Mouse (Mus musculus): ENCODE results near the gene Slc25a34. TPM values are rescaled to one million over a fixed set of nuclear protein-coding genes. Genes with fewer than 3 reads are reported as not detected.

Gene Slc25a34
- polyA plus RNA-seq, 1 experiment, result 0.12 TPM

DNA sequence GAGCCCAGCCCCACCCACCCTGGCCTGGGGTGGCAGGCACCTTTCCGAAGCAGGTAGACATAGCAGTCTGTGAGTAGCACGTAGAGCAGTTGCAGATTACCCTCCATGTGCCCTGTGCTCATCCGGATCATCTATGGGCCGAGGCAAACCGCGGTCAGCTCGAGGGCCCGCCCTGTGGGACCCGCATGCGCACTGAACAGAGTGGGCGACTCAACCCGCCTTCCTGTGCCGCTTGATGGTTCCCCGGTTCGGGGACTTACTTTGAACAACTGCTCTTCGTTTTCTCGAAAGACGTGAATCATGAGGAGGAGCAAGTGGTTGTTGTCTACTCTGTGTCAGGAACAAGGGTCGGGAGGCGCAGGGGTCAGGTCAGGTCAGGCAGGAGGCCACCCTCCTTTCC lies 7.6 kb upstream of the Slc25a34 start:
- H3K79me2 ChIP-seq (ENCODE audit: control insufficient read depth, insufficient read depth), result no peaks in the 10 kb centered on the region
- H3K4me2 ChIP-seq (ENCODE audit: low read depth), result no peak overlapping the region
- TF ChIP-seq MYOG (IDR thresholded peaks at IDR 0.05; ENCODE audit: control insufficient read depth in 1 of 3, insufficient read depth in 1 of 3, insufficient read length in 2 of 3, low read depth in 2 of 3) (no peak), CEBPB (IDR thresholded peaks at IDR 0.05; ENCODE audit: insufficient read depth, poor library complexity, severe bottlenecking) (no peak), SRF (IDR thresholded peaks at IDR 0.05; ENCODE audit: control insufficient read depth, insufficient read length, low read depth) (no peak), TCF12 (IDR thresholded peaks at IDR 0.05; ENCODE audit: insufficient read depth, poor library complexity, severe bottlenecking) (no peak), POLR2AphosphoS2 (IDR thresholded peaks at IDR 0.05; ENCODE audit: insufficient read length, low read depth) (no peak), TCF3 (IDR thresholded peaks at IDR 0.05; ENCODE audit: insufficient read length, low read depth) (no peak), E2F4 (IDR thresholded peaks at IDR 0.05; ENCODE audit: insufficient read depth) (no peak), MAX (IDR thresholded peaks at IDR 0.05; ENCODE audit: low read depth) (no peak), POLR2A (IDR thresholded peaks at IDR 0.05; ENCODE audit: insufficient read length, low read depth) (no peak), USF1 (IDR thresholded peaks at IDR 0.05; ENCODE audit: low read depth) (no peak), MYOD1 (IDR thresholded peaks at IDR 0.05; ENCODE audit: control insufficient read depth in 1 of 3, insufficient read length in 2 of 3, low read depth in 2 of 3) (no peak), REST (IDR thresholded peaks at IDR 0.05; ENCODE audit: insufficient read depth, insufficient read length) (no peak)
- no peak overlapping the region for H3K4me3 ChIP-seq
- no peak overlapping the region for H3ac ChIP-seq (ENCODE audit: control insufficient read depth, insufficient read length)
- no peaks in the 10 kb centered on the region for H3K36me3 ChIP-seq (ENCODE audit: control insufficient read depth, insufficient read depth)
- H3K27me3 ChIP-seq (ENCODE audit: control insufficient read depth, insufficient read depth, insufficient read length), result no peaks in the 10 kb centered on the region

DNA sequence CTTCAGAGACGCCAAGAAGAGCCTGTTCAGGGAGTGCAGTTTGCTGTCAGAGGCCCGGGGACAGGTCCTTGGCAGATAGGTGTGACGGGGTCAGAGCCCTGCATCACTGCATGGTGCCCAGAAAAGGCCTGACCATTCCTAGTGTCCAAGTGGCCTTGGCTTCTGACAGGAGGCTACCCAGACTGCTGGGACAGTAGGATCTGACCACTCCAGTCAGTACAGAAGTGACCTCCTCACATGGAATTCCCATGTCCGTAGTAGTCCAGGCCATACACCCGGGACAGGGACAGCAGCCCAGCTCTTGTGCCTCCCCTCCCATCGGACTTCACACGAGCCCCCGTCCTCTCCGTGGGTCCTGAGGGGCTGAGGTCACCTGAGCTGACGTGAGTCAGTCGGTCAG lies 6.4 kb upstream of the Slc25a34 start:
- H3K4me3 ChIP-seq, result no peak overlapping the region
- H3K36me3 ChIP-seq (ENCODE audit: control insufficient read depth, insufficient read depth), result no peaks in the 10 kb centered on the region
- no peaks in the 10 kb centered on the region for H3K79me2 ChIP-seq (ENCODE audit: control insufficient read depth, insufficient read depth)
- no peaks in the 10 kb centered on the region for H3K27me3 ChIP-seq (ENCODE audit: control insufficient read depth, insufficient read depth, insufficient read length)
- H3K4me2 ChIP-seq (ENCODE audit: low read depth), result no peak overlapping the region
- TF ChIP-seq E2F4 (IDR thresholded peaks at IDR 0.05; ENCODE audit: insufficient read depth) (no peak), TCF3 (IDR thresholded peaks at IDR 0.05; ENCODE audit: insufficient read length, low read depth) (no peak), MYOG (IDR thresholded peaks at IDR 0.05; ENCODE audit: control insufficient read depth in 1 of 3, insufficient read depth in 1 of 3, insufficient read length in 2 of 3, low read depth in 2 of 3) (no peak), MAX (IDR thresholded peaks at IDR 0.05; ENCODE audit: low read depth) (no peak), TCF12 (IDR thresholded peaks at IDR 0.05; ENCODE audit: insufficient read depth, poor library complexity, severe bottlenecking) (no peak), MYOD1 (IDR thresholded peaks at IDR 0.05; ENCODE audit: control insufficient read depth in 1 of 3, insufficient read length in 2 of 3, low read depth in 2 of 3) (no peak), REST (IDR thresholded peaks at IDR 0.05; ENCODE audit: insufficient read depth, insufficient read length) (no peak)
- H3ac ChIP-seq (ENCODE audit: control insufficient read depth, insufficient read length), result no peak overlapping the region

DNA sequence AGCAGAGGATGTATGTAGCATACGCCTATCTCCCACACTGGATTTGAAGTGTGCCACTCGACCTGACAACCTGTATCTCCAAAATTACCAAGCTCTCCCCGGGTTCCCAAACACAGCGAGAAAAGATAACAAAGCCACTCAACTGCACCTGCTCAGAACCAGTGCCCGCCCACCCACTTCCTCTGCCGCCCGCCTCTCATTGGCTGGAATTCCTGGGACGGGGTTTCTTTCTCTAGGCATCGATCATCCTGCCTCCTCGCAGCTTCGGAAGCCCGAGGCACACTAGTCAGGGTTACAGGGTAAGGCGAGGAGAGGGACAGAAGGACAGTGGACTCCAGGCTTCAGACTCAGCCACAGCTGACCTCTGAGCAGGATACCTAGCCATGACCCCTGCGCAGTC lies 5.0 kb upstream of the Slc25a34 start:
- TF ChIP-seq POLR2A (IDR thresholded peaks at IDR 0.05; ENCODE audit: insufficient read length, low read depth), result no peak
- TF ChIP-seq TCF3 (IDR thresholded peaks at IDR 0.05; ENCODE audit: insufficient read length, low read depth), result no peak
- no peak for TF ChIP-seq TCF12 (IDR thresholded peaks at IDR 0.05; ENCODE audit: insufficient read depth, poor library complexity, severe bottlenecking)
- no peak for TF ChIP-seq CEBPB (IDR thresholded peaks at IDR 0.05; ENCODE audit: insufficient read depth, poor library complexity, severe bottlenecking)
- no peak for TF ChIP-seq POLR2AphosphoS2 (IDR thresholded peaks at IDR 0.05; ENCODE audit: insufficient read length, low read depth)
- Histone ChIP-seq H3K36me3 (ENCODE audit: control insufficient read depth, insufficient read depth) (no peaks in the 10 kb centered on the region), H3K79me2 (ENCODE audit: control insufficient read depth, insufficient read depth) (no peaks in the 10 kb centered on the region), H3K27me3 (ENCODE audit: control insufficient read depth, insufficient read depth, insufficient read length) (no peaks in the 10 kb centered on the region), H3ac (ENCODE audit: control insufficient read depth, insufficient read length) (no peak overlapping the region), H3K4me3 (no peak overlapping the region), H3K4me2 (ENCODE audit: low read depth) (no peak overlapping the region)

DNA sequence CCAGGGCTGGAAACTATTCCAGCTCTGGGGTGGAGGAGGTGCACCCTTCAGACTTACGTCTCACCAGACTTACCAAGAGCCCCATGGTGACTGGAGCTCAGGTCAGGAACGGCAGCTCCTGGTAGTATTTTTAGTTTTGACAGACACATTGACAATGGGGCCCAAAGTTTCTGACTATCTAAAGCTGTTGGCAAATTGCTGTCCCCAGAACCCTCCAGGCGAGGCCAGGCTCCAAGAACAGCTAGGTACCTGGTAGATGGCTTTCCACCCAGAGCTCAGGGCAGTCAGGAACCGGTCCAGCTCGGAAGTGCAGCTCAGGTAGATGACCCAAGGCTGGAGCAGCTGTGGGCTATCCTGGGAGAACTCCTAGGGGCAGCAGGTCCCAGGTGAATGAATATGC lies 3.9 kb upstream of the Slc25a34 start:
- TF ChIP-seq CEBPB (IDR thresholded peaks at IDR 0.05; ENCODE audit: insufficient read depth, poor library complexity, severe bottlenecking) (no peak), TCF12 (IDR thresholded peaks at IDR 0.05; ENCODE audit: insufficient read depth, poor library complexity, severe bottlenecking) (no peak), MYOD1 (IDR thresholded peaks at IDR 0.05; ENCODE audit: control insufficient read depth in 1 of 3, insufficient read length in 2 of 3, low read depth in 2 of 3) (no peak), REST (IDR thresholded peaks at IDR 0.05; ENCODE audit: insufficient read depth, insufficient read length) (no peak), POLR2A (IDR thresholded peaks at IDR 0.05; ENCODE audit: insufficient read length, low read depth) (no peak), MAX (IDR thresholded peaks at IDR 0.05; ENCODE audit: low read depth) (no peak), POLR2AphosphoS2 (IDR thresholded peaks at IDR 0.05; ENCODE audit: insufficient read length, low read depth) (no peak), TCF3 (IDR thresholded peaks at IDR 0.05; ENCODE audit: insufficient read length, low read depth) (no peak), MYOG (IDR thresholded peaks at IDR 0.05; ENCODE audit: control insufficient read depth in 1 of 3, insufficient read depth in 1 of 3, insufficient read length in 2 of 3, low read depth in 2 of 3) (no peak), USF1 (IDR thresholded peaks at IDR 0.05; ENCODE audit: low read depth) (no peak), SRF (IDR thresholded peaks at IDR 0.05; ENCODE audit: control insufficient read depth, insufficient read length, low read depth) (no peak), E2F4 (IDR thresholded peaks at IDR 0.05; ENCODE audit: insufficient read depth) (no peak)
- H3K4me3 ChIP-seq, result no peak overlapping the region
- H3ac ChIP-seq (ENCODE audit: control insufficient read depth, insufficient read length), result no peak overlapping the region
- no peak overlapping the region for H3K4me2 ChIP-seq (ENCODE audit: low read depth)
- H3K79me2 ChIP-seq (ENCODE audit: control insufficient read depth, insufficient read depth), result no peaks in the 10 kb centered on the region
- no peaks in the 10 kb centered on the region for H3K27me3 ChIP-seq (ENCODE audit: control insufficient read depth, insufficient read depth, insufficient read length)
- H3K36me3 ChIP-seq (ENCODE audit: control insufficient read depth, insufficient read depth), result no peaks in the 10 kb centered on the region

DNA sequence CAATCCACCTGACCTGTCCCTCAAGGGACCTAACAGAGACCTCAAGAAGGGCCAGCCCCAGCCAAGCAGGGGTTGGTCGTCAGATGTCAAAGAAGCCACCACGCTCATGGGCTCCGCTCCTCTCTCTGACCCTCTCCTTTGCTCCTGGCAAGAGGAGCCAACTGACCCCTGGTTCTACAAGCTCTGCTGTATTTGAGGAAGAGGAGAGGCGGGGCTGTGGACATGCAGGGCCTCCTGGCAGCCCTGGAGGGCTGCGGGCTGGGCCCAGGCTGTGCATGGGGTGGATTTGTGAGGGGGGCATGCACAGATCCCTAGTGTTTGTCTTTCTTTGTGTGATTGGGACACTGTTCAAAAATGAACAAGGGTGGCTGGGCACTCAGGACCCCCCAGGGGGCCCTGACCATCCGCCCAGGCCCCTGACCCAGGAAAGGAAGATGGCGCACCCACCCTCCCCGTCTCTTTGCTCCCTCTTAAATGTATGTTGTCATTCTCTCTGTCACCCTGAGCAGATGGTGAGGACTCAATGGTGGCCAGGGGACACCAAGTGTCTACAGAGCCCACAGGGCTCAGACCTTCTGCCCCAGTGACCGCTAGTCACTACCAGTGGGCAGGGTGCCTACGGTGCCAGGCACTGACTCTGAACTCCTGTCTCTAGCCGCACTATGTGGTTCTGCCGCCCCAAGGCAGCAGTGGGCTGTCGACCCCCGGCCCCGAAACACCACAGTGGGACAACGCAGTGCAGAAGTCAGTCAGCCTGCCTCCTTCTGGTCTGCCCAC lies 2.3 kb upstream of the Slc25a34 start:
- Histone ChIP-seq H3K4me2 (ENCODE audit: low read depth) (no peak overlapping the region), H3K79me2 (ENCODE audit: control insufficient read depth, insufficient read depth) (no peaks in the 10 kb centered on the region), H3K27me3 (ENCODE audit: control insufficient read depth, insufficient read depth, insufficient read length) (no peaks in the 10 kb centered on the region), H3K4me3 (no peak overlapping the region), H3K36me3 (ENCODE audit: control insufficient read depth, insufficient read depth) (no peaks in the 10 kb centered on the region), H3ac (ENCODE audit: control insufficient read depth, insufficient read length) (no peak overlapping the region)
- no peak for TF ChIP-seq REST (IDR thresholded peaks at IDR 0.05; ENCODE audit: insufficient read depth, insufficient read length)
- no peak for TF ChIP-seq USF1 (IDR thresholded peaks at IDR 0.05; ENCODE audit: low read depth)
- TF ChIP-seq TCF12 (IDR thresholded peaks at IDR 0.05; ENCODE audit: insufficient read depth, poor library complexity, severe bottlenecking), result no peak
- TF ChIP-seq E2F4 (IDR thresholded peaks at IDR 0.05; ENCODE audit: insufficient read depth), result no peak
- no peak for TF ChIP-seq POLR2AphosphoS2 (IDR thresholded peaks at IDR 0.05; ENCODE audit: insufficient read length, low read depth)
- no peak for TF ChIP-seq MYOG (IDR thresholded peaks at IDR 0.05; ENCODE audit: control insufficient read depth in 1 of 3, insufficient read depth in 1 of 3, insufficient read length in 2 of 3, low read depth in 2 of 3)
- no peak for TF ChIP-seq MYOD1 (IDR thresholded peaks at IDR 0.05; ENCODE audit: control insufficient read depth in 1 of 3, insufficient read length in 2 of 3, low read depth in 2 of 3)
- TF ChIP-seq MAX (IDR thresholded peaks at IDR 0.05; ENCODE audit: low read depth), result no peak
- TF ChIP-seq CEBPB (IDR thresholded peaks at IDR 0.05; ENCODE audit: insufficient read depth, poor library complexity, severe bottlenecking), result no peak
- no peak for TF ChIP-seq TCF3 (IDR thresholded peaks at IDR 0.05; ENCODE audit: insufficient read length, low read depth)
- no peak for TF ChIP-seq SRF (IDR thresholded peaks at IDR 0.05; ENCODE audit: control insufficient read depth, insufficient read length, low read depth)
- TF ChIP-seq POLR2A (IDR thresholded peaks at IDR 0.05; ENCODE audit: insufficient read length, low read depth), result no peak

Data from myocyte (in vitro differentiated cells).